Mouse (Mus musculus) kidney, adult 9 months (tissue): ENCODE results near the gene Arl14ep.
A peak's percentile ranks its signal among the peaks of the same experiment; 100 is the strongest.
"Not testable (repeated sequence)": the region's sequence is repeated elsewhere in the genome, so short reads cannot be mapped to it uniquely, and the experiment has no call there.

Experiments used
- DNase-seq: peaks from one replicate; pipeline ENCODE4 v3.0.0; 2022

The Arl14ep gene

GRCm38 (mm10) chr2:106973959-106974639 is at the start of gene Arl14ep:
Gene Arl14ep, minus strand, starts transcription at chr2:106974424.
- peak; percentile 88 for DNase-seq

- DNase-seq, result no peak
Observed at GRCm38 (mm10) chr2:107022713-107023112, 48.5 kb upstream of the Arl14ep start.

DNA sequence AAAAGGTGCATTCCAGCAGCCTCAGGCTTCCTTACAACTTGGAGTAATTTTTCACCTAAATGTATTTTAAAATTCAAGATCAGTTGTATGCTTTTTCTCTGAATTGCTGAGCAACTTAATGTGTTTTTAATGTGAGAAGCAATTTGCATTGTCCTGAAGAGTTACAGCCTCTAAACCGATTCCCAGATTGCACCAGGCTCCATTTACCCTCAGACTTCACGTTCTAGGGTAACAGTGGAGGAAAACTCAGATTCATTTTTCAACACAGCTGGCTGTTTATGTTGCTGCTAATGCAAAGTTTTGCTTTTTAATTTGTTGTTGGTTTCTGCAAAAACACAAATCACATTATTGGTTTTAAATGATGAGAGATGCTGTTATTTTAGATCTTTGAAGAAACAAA is 45.1 kb upstream of the Arl14ep start:
- no peak for DNase-seq

DNA sequence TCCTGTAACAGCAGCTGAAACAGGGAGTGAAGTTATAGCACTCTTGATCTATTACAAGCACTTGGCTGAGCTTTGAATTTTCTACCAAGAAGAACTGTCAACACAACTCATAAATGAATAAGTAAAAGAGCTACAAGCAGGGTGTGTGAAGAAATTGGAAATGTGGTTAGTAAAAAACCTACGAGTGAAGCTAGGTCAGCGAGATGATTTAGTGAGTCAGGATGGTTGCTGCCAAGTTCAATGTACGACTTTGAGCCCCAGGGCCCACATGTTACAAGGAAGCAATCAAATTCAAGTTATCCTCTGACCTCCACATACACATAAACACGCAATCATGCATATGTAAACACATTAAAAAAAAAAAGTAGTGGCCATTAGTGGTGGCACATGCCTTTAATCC is 38.9 kb upstream of the Arl14ep start:
- DNase-seq, result no peak

DNA sequence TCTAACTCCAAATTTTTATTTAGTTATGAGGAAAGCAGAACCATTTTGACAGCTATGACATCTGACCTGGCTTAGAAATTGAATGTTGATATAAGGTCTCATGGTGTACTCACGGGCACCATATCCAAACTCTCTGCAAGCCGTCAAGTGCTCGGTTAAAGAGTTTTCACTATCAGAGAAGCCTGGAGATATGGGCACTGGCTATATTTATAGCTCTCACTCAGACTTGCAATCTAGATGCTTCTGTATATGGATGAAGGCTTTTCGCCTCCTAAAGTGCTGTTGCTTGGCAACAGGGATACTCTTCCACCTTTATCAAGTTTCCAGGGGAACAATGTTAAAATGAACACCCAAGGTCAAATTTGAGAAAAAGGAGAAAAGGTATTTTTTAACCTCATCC is 38.1 kb upstream of the Arl14ep start:
- DNase-seq, result no peak

GRCm38 (mm10) chr2:107010160-107010559 is 35.9 kb upstream of the Arl14ep start:
- no peak for DNase-seq

DNA sequence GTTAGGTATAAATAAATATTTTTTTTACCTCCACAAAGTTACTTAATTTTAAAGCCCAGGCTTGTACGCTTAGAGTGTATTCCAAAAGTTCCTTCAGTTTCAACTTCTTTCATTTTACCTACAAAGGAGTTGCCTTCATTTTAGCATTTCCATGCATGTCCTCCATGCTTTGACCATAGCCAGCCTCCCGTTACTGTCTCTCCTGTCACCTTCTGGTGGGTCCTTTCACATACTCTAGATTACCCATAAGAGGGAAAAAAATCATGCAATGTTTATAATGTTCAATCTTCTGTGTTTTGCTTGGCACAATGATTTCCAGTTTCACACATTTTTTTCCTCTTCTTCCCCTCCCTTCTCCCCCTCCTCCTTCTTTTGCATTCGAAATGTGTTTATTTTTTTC is 32.2 kb upstream of the Arl14ep start:
- DNase-seq, result no peak

- not testable (repeated sequence) for DNase-seq
Observed at GRCm38 (mm10) chr2:107005876-107006275, 31.7 kb upstream of the Arl14ep start.

DNA sequence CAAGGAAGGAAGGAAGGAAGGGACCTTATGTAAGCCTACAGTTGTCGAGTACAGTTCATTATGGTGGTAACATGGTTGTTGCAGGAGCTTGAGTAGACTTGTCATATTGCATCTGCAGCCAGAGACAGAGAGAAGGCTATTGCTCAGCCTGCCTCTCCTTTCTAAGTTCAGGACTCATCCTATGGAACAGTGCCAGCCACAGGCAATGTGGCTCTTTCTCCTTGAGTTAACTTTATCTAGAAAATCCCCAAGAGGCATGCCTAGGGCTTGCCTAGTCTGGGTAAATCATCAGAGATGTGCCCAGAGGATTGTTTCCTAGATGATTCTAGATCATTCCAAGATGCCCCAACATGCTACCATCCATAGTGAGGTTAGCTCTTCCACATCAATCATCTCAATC is 17.0 kb upstream of the Arl14ep start:
- DNase-seq, result no peak

- no peak for DNase-seq
Observed at GRCm38 (mm10) chr2:106984945-106985344, 10.7 kb upstream of the Arl14ep start.

- DNase-seq, result no peak
Observed at GRCm38 (mm10) chr2:106982503-106982902, 8.3 kb upstream of the Arl14ep start.

DNA sequence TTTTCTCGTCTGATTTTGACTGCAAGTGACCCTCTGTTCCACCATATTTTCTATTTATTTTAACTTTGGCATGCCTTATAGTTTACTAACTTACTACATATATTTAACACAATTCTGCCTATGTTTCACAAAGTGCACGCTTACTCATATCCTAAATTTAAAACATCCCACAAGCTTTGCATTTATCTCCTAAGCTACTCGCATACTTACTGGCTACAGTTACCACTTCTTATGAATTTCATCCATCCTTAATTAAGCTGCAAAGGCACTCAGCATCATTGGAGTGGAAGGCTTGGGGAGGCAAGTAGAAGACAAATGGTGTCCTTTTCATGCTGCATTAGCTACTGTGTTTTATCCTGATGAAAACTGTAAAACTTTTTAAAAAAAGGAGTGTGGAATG is 2.2 kb upstream of the Arl14ep start:
- no peak for DNase-seq

GRCm38 (mm10) chr2:106973332-106973958 is 779 bp downstream of the Arl14ep start:
- no peak for DNase-seq

GRCm38 (mm10) chr2:106972851-106973250 is 1.4 kb downstream of the Arl14ep start:
- no peak for DNase-seq

DNA sequence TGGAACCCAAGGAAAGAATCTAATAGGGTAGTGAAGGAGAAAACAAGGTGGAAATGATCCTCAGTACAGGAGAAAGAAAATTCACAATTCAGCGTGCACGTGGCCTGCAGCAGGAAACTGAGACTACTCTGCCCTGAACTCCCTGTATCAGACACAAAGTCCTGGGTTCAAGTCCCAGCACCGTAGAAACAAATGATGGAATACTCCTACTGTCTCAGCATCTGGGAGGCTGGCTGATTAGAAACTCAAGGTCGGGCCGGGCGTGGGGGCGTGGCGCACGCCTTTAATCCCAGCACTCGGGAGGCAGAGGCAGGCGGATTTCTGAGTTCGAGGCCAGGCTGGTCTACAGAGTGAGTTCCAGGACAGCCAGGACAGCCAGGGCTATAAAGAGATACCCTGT is 3.3 kb downstream of the Arl14ep start:
- DNase-seq, result no peak

GRCm38 (mm10) chr2:106968320-106968719 is 5.9 kb downstream of the Arl14ep start:
- DNase-seq, result no peak

- DNase-seq, result no peak
Observed at GRCm38 (mm10) chr2:106963560-106963959, 10.7 kb downstream of the Arl14ep start.

DNA sequence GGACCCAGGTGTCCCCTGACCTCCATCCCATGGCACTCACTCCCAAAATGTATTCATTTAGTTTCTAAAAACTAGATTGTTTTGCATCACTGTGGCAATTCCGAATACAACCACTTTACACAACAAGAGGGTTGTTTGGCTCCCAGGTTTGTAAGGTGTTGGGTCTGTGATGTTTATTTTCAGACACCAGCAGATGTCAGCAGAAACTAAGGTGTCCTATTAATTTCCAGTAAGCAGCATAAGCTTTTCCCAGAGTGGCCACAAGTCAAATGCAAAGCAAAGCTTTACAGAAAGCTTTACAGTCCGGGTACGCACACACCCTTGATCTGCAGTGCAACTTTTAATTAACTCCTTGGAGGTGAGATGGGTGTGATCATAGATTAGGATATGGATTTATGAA is 12.6 kb downstream of the Arl14ep start:
- no peak for DNase-seq

GRCm38 (mm10) chr2:106961066-106961465 is 13.2 kb downstream of the Arl14ep start:
- peak; percentile 56 for DNase-seq

DNA sequence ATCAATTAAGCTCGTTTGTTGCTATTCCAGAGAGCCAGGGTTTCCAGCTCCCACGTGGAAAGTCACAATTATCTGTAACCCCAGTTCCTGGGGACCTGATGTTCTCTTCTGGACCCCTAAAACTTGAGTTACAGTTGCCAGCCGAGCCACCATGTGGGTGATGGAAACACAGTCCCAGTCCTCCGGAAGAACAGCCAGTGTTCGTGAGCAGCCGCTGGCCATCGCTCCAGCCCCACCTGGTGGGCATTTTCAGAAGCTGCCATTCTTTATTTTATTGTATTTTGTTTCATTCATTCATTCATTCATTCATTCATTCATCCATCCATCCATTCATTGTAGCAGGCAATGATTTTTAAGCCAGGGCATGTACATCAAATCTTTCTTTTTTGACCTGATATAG is 14.0 kb downstream of the Arl14ep start:
- DNase-seq, result no peak

GRCm38 (mm10) chr2:106959380-106959779 is 14.8 kb downstream of the Arl14ep start:
- DNase-seq, result no peak

GRCm38 (mm10) chr2:106958916-106959315 is 15.3 kb downstream of the Arl14ep start:
- DNase-seq, result peak; percentile 74

DNA sequence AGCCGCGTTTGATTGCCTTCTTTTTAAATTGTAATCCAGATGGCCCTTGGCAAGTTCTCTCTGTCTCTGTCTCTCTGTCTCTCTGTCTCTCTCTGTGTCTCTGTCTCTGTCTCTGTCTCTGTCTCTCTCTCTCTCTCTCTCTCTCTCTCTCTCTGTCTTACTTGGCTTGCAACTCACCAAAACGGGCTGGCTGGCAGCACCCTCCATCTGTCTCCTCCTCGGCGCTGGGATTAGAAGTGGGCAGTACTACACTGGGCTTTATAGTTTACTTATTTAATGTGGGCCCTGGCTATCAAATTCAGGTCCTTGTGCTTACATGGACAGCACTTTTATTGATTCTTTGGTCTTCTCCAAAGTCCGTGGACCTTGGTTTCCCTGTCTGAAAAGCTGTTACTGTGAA is 18.1 kb downstream of the Arl14ep start:
- no peak for DNase-seq

GRCm38 (mm10) chr2:106955621-106956020 is 18.6 kb downstream of the Arl14ep start:
- DNase-seq, result peak; percentile 50

DNA sequence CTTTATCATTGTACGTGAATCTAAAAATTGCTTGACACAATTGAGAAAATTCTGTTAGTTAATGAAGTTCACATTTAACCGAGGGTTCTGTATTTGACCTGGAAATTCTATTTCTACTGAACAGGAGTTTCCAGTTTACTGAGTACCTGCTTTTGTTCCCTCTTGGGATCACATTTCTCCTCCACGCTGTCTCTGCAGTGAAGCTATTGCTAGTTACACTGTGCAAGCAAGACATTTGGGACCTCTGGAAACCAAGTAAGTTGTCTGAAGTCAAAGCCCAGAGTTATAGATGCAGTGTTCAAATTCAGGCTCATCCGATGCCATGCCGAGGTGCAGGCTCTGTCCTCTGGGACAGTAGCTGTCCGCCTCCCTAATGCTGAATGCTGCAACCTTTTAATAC is 19.2 kb downstream of the Arl14ep start:
- no peak for DNase-seq
